Mouse (Mus musculus): ENCODE results near the gene Stx8. TPM values are rescaled to one million over a fixed set of nuclear protein-coding genes. Genes with fewer than 3 reads are reported as not detected.

Gene Stx8
- total RNA-seq, 4 experiments from 2014 or later: 24.6 to 34.0 (median 28.6) TPM

DNA sequence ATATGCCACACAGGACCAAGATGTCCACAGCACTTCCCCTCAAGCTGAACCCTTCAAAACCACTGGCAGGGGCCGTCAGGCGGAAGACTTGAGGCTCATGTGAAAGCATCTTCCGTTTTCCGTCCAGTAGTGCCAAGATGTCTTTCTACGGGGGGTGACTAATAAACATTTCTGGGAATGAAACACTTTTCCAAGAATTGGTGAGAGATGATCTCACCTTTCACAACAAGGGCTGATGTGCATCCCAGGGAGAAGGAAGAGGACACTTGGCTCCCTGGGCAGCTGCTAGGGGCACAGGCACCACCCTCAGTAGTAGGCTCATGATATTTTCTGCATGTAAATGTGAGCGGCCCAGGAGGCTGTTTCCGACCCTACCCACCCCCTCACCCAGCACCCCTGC lies 256.2 kb downstream of the Stx8 start:
- DNase-seq (ENCODE audit: low spot score): no peak

DNA sequence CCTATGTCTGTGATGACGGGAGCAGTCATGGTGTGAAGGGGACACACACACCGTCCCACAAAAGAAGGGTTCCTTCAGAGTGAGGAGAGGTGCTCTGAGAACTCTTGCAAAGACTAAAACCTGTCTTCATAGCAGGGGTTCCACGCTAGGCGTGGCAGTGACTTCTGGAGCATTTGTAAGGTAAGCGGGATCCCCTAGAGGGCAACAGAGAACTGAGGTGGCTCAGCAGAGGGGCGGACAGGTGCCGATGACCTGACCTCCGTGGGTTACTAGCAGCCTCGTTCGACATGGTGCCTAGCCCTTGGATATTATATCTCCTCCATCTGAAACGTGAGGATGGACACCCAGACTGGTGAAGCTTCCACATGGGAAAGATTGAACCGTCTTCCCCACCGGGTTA lies 257.1 kb downstream of the Stx8 start:
- no peak for DNase-seq (ENCODE audit: low spot score)

DNA sequence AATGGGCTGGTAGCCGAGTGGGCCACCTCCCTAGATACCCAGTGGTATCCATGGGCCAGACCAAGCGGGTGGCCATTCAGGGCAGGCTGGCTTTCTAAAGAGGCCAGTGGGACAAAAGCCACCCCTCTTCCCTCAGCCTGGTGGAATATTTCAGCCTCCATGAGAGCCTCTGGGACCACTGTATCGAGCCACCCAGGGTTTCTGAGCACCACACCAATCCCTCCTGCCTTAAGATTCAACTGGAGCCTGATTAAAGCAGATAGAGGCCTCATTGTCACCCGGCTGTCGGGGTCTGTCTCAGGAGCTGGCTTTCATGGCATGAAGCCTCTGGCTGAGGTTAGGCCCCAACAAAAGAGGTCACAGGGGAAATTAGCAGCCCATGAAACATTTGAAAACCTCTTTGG lies 260.7 kb downstream of the Stx8 start:
- DNase-seq (ENCODE audit: low spot score): no peak

DNA sequence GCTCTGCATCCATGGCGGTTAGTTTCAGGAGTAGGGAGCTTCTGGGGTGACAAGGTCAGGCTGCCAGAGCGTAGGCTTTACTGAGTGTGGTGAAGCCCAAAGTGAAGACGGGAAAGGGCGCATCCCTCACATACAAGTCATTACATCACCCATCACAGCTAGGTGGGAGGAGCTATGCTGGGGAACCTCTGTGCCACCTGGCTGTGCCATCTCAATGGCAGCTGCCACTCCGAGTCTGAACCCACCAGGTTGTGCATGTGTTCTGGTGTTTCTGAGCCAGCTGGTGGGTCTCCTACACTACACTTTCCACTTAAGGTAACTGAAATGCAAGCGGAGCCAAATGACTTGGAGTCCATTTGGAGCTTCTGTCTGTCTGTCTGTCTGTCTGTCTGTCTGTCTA lies 261.8 kb downstream of the Stx8 start:
- DNase-seq (ENCODE audit: low spot score): no peak

DNA sequence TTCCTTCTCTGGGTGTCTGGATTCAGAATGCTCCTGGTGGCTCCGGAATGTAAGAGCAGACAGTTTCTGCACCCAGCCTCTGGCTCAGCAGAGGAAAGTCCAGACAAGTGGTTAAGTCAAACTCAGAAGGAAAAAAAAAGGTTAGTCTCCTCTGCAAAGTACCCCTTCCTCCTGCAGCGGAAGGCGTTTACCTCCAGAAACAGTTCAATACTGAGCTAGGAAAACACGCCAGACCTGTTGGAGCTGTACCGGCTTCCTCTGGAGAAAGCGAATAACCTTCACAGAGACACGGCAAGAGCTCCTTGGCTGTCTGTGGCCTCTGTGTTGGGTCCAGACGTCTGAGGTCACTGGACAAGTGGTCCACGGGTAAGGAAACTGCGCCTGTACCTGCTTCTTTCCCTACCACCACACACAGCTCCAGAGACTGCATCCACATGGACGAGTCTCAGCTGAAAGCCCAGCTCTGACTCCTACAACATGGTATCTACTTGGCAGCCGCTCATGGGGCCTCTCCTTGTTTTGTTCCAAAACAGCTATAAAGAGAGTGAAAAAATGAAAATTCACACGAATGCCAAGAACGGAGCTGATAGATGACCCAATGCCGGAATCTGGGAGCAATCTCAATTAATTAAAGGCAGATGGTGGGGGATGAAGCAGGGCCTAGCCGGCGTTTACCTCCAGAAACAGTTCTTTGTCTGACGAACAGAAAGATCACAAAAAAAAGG lies 263.1 kb downstream of the Stx8 start:
- no peak for DNase-seq (ENCODE audit: low spot score)

DNA sequence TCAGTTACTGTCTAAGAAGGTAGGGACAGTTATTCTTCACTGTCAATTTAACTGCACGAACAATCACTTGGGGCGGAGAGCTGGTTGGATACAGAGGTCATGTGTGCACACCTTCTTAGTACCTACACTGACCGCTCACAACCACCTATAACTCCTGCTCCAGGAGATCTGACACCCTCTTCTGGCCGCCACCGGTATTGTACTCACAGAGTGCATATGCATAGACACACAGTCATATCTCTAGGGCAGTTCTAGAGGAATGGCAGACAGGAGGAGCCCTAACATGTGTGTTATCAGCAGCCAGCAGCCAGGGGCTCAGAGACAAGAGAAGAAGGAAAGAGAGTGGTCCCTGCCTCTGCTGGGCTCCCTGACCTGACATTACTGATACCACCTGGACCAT lies 265.6 kb downstream of the Stx8 start:
- DNase-seq (ENCODE audit: low spot score): no peak

DNA sequence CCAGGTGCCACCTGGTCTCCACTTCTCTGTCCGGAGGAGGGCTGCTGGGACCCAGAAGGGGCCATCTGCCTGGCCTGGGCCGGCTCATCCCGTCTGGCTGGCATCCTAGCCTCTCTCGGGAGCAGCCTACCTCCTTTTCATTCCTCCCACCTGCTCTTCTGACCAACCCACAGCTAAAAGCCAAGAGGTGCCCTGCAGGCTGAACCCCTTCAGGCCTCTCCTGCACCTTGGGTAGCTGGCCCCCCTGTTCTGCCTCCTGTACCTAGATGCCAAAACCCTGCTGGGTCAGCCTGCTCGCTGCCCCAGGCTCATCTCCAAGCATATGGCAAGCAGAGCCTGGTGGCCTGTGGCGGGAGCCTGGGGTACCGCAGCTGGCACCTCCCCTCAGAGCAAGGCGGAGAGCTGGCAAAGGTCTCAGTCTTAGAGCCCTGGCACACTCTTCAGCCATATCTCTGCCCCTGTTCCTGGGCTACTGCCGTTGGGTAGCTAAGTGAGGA lies 267.5 kb downstream of the Stx8 start:
- no peak for DNase-seq (ENCODE audit: low spot score)

DNA sequence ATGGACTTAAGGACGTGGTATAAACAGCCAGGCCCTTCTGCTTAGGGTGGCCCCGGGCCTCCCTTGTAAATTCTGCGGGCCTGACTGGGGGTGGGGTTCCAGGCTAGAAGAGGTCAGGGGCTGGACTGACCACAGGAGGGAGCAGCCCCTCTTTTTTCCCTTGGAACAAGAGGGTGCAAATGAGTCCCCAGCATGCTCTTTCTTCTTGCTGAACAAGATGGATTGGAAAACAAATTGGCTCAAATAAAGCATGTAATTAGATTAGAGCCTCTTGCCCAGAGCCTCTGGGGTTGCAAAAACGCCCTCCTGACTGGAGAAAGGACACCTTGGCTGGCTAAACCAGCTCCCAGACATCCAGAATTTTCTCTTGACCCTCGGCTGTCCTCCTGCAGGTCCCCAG lies 273.8 kb downstream of the Stx8 start:
- DNase-seq (ENCODE audit: low spot score): no peak

DNA sequence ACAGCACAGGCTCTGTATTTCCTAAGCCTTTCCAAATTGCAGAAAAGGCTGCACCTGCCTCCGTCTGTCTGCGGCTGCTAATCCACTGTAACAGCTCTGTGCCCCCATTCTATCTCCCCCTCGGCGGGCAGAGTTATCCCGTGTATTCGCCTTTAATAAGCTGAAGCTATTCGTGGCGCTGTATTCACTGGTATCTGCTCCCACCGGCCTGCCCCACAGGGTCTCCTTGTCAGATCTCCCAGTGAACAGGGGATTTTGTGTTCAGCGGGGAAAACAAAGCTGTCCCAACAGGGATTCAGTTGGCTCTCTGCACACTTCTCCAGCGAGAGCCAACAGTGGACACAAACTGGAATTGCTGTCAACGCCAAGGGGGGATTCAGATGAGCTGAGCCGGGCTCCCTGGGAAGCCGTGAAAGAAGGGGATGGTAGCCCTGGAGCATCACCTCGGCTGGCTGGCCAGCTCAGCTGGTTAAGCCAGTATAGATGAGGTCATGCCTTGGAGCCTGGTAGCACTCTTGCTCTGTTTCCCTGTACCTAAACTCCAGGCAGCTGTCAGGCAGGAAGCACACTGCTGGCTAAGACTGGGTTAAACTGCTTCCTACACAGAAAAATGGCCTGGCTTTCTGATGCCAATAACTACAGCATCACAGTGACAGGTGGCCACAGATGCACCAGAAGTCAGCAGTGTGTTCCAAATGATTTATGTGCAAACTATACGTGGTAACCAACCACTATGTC lies 278.4 kb downstream of the Stx8 start:
- DNase-seq (ENCODE audit: low spot score): no peak

DNA sequence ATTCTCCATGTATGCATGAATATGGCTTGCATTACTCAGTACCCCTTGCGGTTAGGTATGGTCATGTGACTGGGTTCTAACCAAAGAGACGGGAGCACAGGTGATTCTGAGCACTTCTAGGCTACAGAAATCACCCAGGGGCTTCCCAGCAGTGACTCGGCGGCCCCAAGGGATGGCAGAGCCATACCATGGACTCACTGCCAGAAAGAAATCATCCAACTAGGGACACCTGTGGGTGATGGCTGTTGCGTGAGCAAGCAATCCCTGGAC lies 278.9 kb downstream of the Stx8 start:
- no peak for DNase-seq (ENCODE audit: low spot score)

DNA sequence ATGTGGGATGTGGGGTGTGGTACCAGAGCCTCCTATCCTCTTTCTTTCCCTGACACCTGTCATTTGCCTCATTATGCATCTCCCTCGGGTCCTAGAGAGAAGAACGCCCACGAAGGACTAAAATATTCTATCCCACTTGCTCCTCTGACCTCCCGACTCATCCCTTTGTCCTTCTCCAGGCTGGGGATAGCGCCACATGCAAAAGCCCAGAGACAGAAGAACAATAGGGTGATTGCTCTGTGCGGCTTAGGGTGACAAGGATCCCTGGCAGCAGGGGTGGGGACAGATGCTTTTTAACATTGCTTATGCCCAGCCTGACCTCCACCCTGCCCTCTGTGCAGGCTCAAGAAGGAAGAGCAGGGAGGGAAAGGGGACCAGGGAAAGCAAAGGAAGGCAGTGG lies 281.9 kb downstream of the Stx8 start:
- DNase-seq (ENCODE audit: low spot score): no peak

DNA sequence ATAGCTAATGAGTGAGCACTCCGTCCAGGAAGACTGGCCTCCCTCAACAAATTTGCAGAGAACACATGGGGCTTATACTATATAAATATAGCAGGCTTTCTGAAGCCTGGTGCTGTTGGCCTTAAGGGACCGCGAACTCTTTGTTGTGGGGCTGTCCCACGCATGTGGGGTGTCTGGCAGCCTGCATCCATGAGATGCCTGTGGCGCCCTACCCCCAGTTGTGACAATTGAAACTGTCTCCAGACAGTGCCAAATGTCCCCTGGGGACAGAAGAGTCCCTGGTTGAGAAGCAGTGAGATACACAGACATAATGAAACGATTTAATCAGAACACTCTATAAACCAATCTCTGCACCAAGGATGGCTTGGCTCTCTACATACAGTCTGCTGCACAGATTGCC lies 284.1 kb downstream of the Stx8 start:
- DNase-seq (ENCODE audit: low spot score): no peak

DNA sequence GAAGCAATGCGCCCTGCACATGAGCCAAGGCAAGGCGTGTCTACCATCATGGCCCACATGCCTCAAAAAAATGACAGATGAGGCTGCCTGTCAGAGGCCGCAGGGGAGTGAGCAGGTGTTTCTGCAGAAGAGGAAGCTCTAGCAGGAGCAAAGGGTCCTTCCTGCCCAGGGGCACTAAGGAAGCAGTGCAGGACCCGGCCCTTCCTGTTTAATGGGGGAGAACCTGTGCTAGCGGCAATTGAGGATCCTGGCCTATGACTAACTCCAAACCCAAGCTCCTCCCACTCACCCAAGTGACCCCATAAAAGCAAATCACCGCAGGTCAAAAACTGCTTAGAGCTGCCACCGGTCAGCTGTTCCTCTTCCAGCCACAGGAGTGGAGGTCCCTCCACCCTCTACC lies 287.5 kb downstream of the Stx8 start:
- no peak for DNase-seq (ENCODE audit: low spot score)

Small RNAs within 50 kb of the gene (microRNA-seq; reads per million reads assigned to microRNA genes)
- not detected for gene Mir6406

Other genes with a start within 250 kb of the Stx8 start
- not detected for gene Glp2r, start 195.0 kb upstream of the Stx8 start, total RNA-seq (2022)
- gene Gsg1l2, start 191.6 kb upstream of the Stx8 start, total RNA-seq (2022): not detected
- gene Dhrs7c, start 168.0 kb upstream of the Stx8 start, total RNA-seq (2022): 100 to 1,000 TPM; 193 to 248 (median 231) TPM
- gene Usp43, start 44.0 kb upstream of the Stx8 start, total RNA-seq (2022): 1 to 10 TPM; 1.0 to 2.0 (median 1.4) TPM
- under 1 TPM in 1 of 4 experiments, not detected in 3; 0.32 TPM for gene Cfap52, start 542 bp upstream of the Stx8 start, total RNA-seq (2022)

All from heart, adult 8-10 months (tissue).